Mouse (Mus musculus) heart, embryonic 10.5 days (tissue): ENCODE data around the gene Vps26a. TPM values are rescaled to one million over a fixed set of nuclear protein-coding genes. Genes with fewer than 3 reads are reported as not detected.
"Not testable (repeated sequence)": the region's sequence is repeated elsewhere in the genome, so short reads cannot be mapped to it uniquely, and the experiment has no call there.

Experiments
- DNase-seq: peaks from one replicate; pipeline ENCODE4 v3.0.0-alpha.2; 2017; ENCODE audit warnings: low spot score
- H3K27ac ChIP-seq: fragments of 300-500 bp; sonication (generic); 2 replicates; pipeline ENCODE4 v1.5.1; 2016; ENCODE audit warnings: mild to moderate bottlenecking
- H3K27me3 ChIP-seq: fragments of 300-500 bp; sonication (generic); 2 replicates; pipeline ENCODE4 v1.6.1; 2016; ENCODE audit warnings: mild to moderate bottlenecking; ENCODE audit not compliant: poor library complexity, insufficient read depth, severe bottlenecking
- H3K36me3 ChIP-seq: fragments of 300-500 bp; sonication (generic); 2 replicates; pipeline ENCODE4 v1.6.1; 2016; ENCODE audit warnings: mild to moderate bottlenecking, moderate library complexity
- H3K4me1 ChIP-seq: fragments of 300-500 bp; sonication (generic); 2 replicates; pipeline ENCODE4 v1.6.1; 2016; ENCODE audit warnings: mild to moderate bottlenecking
- H3K4me3 ChIP-seq: fragments of 300-500 bp; sonication (generic); 2 replicates; pipeline ENCODE4 v1.5.1; 2016; ENCODE audit warnings: mild to moderate bottlenecking, moderate library complexity
- H3K9me3 ChIP-seq: fragments of 300-500 bp; sonication (generic); 2 replicates; pipeline ENCODE4 v1.6.1; 2016; ENCODE audit warnings: mild to moderate bottlenecking, moderate library complexity
- WGBS: fragments of 180-500 bp; shearing (Covaris S2); methylation state at CpG from one replicate; pipeline ENCODE4 v1.1.7; 2016; 5-methylcytosine and 5-hydroxymethylcytosine counted together
- polyA plus RNA-seq: library from polyadenylated mRNA; unstranded; fragments of >200 nt; fragmentation: Nextera tagmentation; extraction: Ambion mirVana; gene quantifications from 2 replicates; pipeline ENCODE4 v1.2.1, GENCODE M21; 2016

The Vps26a gene
- polyA plus RNA-seq, 1 experiment from 2014 or later, result 72.3 TPM

GRCm38 (mm10) chr10:62507591-62508308 lies 21.1 kb upstream of the Vps26a start:
- no peak for DNase-seq
- Histone ChIP-seq H3K9me3 (no peaks in the 10 kb centered on the region), H3K27me3 (peaks cover 10% of the 10 kb centered on the region), H3K36me3 (no peaks in the 10 kb centered on the region), H3K4me3 (peak overlapping the region; percentile 54), H3K27ac (no peak overlapping the region), H3K4me1 (peaks cover 6% of the 10 kb centered on the region; the same call in 1 of the 2 replicates)
- WGBS, result 14% methylated on average over 18 of the region's 18 CpGs

GRCm38 (mm10) chr10:62507071-62507470 lies 20.5 kb upstream of the Vps26a start:
- 87% methylated on average over 4 of the region's 4 CpGs for WGBS
- Histone ChIP-seq H3K36me3 (no peaks in the 10 kb centered on the region), H3K4me1 (peaks cover 6% of the 10 kb centered on the region; the same call in 1 of the 2 replicates), H3K27me3 (peaks cover 10% of the 10 kb centered on the region), H3K4me3 (no peak overlapping the region), H3K27ac (no peak overlapping the region), H3K9me3 (no peaks in the 10 kb centered on the region)
- DNase-seq, result no peak

GRCm38 (mm10) chr10:62506019-62506556 lies 19.5 kb upstream of the Vps26a start:
- Histone ChIP-seq H3K4me3 (no peak overlapping the region), H3K4me1 (peaks cover 6% of the 10 kb centered on the region; the same call in 1 of the 2 replicates), H3K36me3 (no peaks in the 10 kb centered on the region), H3K27ac (no peak overlapping the region), H3K9me3 (no peaks in the 10 kb centered on the region), H3K27me3 (peaks cover 10% of the 10 kb centered on the region)
- 76% methylated on average over 17 of the region's 17 CpGs for WGBS
- no peak for DNase-seq

- no peaks in the 10 kb centered on the region for H3K36me3 ChIP-seq
- WGBS, result 78% methylated on average over 9 of the region's 9 CpGs
- H3K4me1 ChIP-seq, result peaks cover 6% of the 10 kb centered on the region; the same call in 1 of the 2 replicates
- H3K27ac ChIP-seq, result no peak overlapping the region
- no peaks in the 10 kb centered on the region for H3K9me3 ChIP-seq
- DNase-seq, result peak; percentile 22
- peaks cover 10% of the 10 kb centered on the region for H3K27me3 ChIP-seq
- H3K4me3 ChIP-seq, result no peak overlapping the region
These were observed 18.8 kb upstream of the Vps26a start for GRCm38 (mm10) chr10:62505224-62505983.

DNA sequence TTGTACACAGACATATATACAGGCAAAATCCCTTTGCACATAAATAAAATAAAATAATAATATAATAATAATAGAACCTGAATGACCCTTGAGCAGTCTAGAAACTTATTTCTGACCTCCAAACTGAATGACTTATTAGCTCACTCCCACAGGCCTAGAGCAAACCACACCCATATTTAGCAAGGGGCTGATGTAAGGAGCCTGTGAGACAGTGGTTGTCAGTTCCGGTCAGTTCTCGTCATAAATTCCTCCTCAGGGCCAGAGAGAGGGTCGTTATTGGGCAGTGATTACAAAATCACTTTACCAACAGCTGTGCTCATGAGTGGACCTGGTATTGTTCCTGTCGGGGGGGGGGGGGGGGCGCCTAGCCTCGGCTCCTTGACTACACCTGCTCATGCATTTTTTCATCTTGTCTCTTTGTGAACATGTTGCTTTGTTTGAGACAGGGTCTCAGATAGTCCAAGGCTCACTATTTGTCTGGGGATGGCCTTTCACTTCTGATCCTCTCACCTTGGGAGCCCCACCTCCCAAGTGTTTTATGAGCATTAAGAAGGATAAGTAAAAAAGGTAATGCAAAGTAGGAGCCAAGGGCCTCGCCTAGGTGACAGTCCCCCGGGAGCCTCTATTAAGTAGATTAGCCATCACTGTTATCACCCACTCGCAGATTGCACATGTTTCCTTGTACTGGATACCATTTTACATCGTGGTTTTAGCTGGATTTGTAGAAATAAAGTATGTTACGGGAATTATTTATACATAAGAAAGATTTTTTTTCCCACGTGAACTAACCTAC lies 17.4 kb upstream of the Vps26a start:
- no peak for DNase-seq
- Histone ChIP-seq H3K4me3 (no peak overlapping the region), H3K9me3 (no peaks in the 10 kb centered on the region), H3K27ac (no peak overlapping the region), H3K4me1 (peaks cover 6% of the 10 kb centered on the region; the same call in 1 of the 2 replicates), H3K27me3 (peaks cover 10% of the 10 kb centered on the region), H3K36me3 (no peaks in the 10 kb centered on the region)
- 67% methylated on average over 12 of the region's 12 CpGs for WGBS

DNA sequence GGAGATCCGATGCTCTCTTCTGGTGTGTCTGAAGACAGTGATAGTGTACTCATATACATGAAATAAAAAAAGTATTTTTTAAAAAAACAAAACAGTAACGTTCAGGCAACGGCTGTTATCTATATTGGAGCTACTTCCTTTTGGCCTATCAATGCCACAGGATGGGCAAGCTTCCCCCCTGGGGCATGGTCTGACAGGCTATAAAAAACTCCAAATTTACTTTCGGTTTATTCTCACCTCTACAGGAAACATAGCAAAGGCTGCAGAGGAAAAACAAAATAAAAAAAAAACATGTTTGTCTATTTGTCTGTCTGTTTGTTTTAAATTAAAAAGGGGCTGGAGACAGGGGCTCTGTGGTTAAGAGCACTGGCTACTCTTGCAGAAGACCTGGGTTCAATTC lies 16.7 kb upstream of the Vps26a start:
- peaks cover 5% of the 10 kb centered on the region for H3K27me3 ChIP-seq
- WGBS, result 54% methylated on average over 4 of the region's 4 CpGs
- H3K27ac ChIP-seq, result no peak overlapping the region
- H3K4me1 ChIP-seq, result peaks cover under 1% of the 10 kb centered on the region; the same call in 1 of the 2 replicates
- no peak for DNase-seq
- no peaks in the 10 kb centered on the region for H3K36me3 ChIP-seq
- no peak overlapping the region for H3K4me3 ChIP-seq
- H3K9me3 ChIP-seq, result no peaks in the 10 kb centered on the region

DNA sequence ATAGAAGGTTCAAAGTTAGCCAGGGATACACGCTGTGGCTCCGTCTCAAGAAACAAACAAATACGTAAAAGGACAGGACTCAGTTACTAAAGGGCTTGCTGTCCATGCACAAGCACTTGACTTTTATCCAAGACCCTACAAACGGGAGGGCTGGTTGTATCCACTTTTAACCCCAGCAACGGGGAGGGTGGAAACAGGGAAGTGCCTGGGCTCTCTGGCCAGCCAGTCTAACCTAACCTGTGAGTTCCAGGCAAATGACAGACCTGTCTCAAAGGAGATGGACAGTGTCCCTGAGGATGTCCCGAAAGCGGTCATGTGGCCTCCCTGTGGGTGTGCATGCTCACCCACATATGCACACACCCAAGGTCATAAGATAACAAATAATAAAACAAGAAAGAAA lies 15.3 kb upstream of the Vps26a start:
- DNase-seq, result peak; percentile 52
- Histone ChIP-seq H3K9me3 (no peaks in the 10 kb centered on the region), H3K27ac (no peak overlapping the region), H3K4me3 (no peak overlapping the region), H3K4me1 (no peaks in the 10 kb centered on the region), H3K27me3 (no peaks in the 10 kb centered on the region), H3K36me3 (no peaks in the 10 kb centered on the region)
- WGBS, result 74% methylated on average over 7 of the region's 7 CpGs

GRCm38 (mm10) chr10:62500916-62501615 lies 14.5 kb upstream of the Vps26a start:
- no peak overlapping the region for H3K4me3 ChIP-seq
- peak; percentile 60 for DNase-seq
- H3K9me3 ChIP-seq, result no peaks in the 10 kb centered on the region
- H3K27ac ChIP-seq, result no peak overlapping the region
- no peaks in the 10 kb centered on the region for H3K4me1 ChIP-seq
- H3K36me3 ChIP-seq, result no peaks in the 10 kb centered on the region
- 86% methylated on average over 9 of the region's 9 CpGs for WGBS
- no peaks in the 10 kb centered on the region for H3K27me3 ChIP-seq

DNA sequence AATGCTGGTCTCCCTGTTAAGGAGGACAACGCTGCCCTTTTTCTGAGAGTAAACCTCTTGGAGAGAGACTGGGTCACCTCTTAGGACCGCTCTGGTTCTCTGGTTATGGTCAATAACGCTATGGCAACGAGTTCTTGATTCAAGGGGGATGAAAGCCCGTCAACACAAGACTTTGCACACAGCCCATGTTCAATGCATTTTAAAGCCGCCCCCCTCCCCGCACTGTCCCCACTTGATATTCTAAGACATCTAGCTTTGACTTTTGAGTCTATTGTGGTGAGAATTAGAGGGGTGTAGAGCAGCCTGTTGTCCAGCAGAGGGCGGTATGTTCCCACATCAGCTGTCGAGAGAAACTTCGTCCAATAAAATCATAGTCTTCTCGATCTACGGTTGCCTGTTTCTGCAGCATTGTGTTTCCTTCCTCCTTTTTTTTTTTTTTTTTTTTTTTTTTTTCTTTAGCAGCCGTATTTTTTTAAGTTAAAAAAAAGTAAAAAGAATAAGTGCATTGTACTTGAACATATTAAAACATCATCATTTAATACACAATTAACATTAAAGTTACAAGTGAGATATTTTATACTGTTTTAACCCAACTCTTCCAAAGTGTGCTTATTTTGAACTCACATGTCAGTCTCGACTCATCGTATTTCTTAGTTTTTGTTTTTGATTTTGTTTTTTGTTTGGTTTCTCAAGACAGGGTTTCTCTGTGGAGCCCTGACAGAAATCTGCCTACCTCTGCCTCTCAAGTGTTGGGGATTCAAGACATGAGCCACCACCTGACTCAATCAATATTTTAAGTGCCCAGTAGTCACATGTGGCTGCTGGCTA lies 13.7 kb upstream of the Vps26a start:
- Histone ChIP-seq H3K36me3 (no peaks in the 10 kb centered on the region), H3K9me3 (no peaks in the 10 kb centered on the region), H3K27ac (no peak overlapping the region), H3K4me3 (no peak overlapping the region), H3K4me1 (no peaks in the 10 kb centered on the region), H3K27me3 (no peaks in the 10 kb centered on the region)
- peak; percentile 82 for DNase-seq
- WGBS, result 23% methylated on average over 15 of the region's 15 CpGs

GRCm38 (mm10) chr10:62491681-62492080 lies 5.1 kb upstream of the Vps26a start:
- not testable (repeated sequence) for H3K4me3 ChIP-seq

DNA sequence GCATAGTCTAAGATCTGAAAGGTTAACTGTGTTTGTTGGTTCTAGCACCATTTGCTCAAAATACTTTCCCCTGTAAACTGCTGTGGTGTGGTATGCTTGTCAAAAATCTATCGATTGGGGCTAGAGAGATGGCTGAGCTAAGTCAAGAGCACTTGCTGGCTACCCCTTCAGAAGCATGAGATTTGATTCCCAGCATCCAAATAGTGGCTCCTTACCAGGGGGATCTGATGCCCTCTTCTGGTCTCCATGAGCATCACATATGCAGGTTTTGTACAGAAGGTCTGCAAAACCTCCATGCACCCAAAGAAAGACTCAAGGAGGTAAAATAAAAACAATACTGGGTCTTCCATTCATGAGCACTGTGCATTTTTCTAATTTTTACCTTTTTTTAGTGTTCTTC lies 1.7 kb upstream of the Vps26a start:
- Histone ChIP-seq H3K4me3 (no peak overlapping the region), H3K4me1 (no peaks in the 10 kb centered on the region), H3K27me3 (no peaks in the 10 kb centered on the region), H3K9me3 (no peaks in the 10 kb centered on the region), H3K27ac (no peak overlapping the region), H3K36me3 (no peaks in the 10 kb centered on the region)
- WGBS, result 23% methylated on average over 1 of the region's 1 CpGs
- DNase-seq, result no peak

More at GRCm38 (mm10) chr10:62491681-62492080, 5.1 kb upstream of the Vps26a start:
- H3K27ac ChIP-seq, H3K27me3 ChIP-seq, H3K4me1 ChIP-seq, H3K36me3 ChIP-seq, DNase-seq, H3K9me3 ChIP-seq: not testable (repeated sequence)
- 73% methylated on average over 3 of the region's 3 CpGs for WGBS
